Mouse (Mus musculus): ENCODE results near the gene Trip10. TPM values are rescaled to one million over a fixed set of nuclear protein-coding genes. Genes with fewer than 3 reads are reported as not detected.
A peak's percentile ranks its signal among the peaks of the same experiment; 100 is the strongest.

The Trip10 gene
- total RNA-seq, 2 experiments from 2014 or later: 90.6 to 107 TPM

- intact Hi-C loops (cut with DNase I): no loop called here
- DNase-seq (ENCODE audit: low spot score): no peak
Measured at GRCm38 (mm10) chr17:57233038-57233437, 16.2 kb upstream of the Trip10 start.

GRCm38 (mm10) chr17:57234254-57234928, 14.9 kb upstream of the Trip10 start:
- intact Hi-C loops (cut with DNase I): no loop called here
- no peak for DNase-seq (ENCODE audit: low spot score)

GRCm38 (mm10) chr17:57235803-57236202, 13.5 kb upstream of the Trip10 start:
- DNase-seq (ENCODE audit: low spot score): no peak
- intact Hi-C loops (cut with DNase I): no loop called here

- intact Hi-C loops (cut with DNase I): no loop called here
- no peak for DNase-seq (ENCODE audit: low spot score)
Measured at GRCm38 (mm10) chr17:57237181-57237580, 12.1 kb upstream of the Trip10 start.

GRCm38 (mm10) chr17:57243650-57244370, 5.4 kb upstream of the Trip10 start:
- no peak for DNase-seq (ENCODE audit: low spot score)
- intact Hi-C loops (cut with DNase I): no loop called here

GRCm38 (mm10) chr17:57245311-57245929, 3.8 kb upstream of the Trip10 start:
- no peak for DNase-seq (ENCODE audit: low spot score)
- intact Hi-C loops (cut with DNase I): no loop called here

- no peak for DNase-seq (ENCODE audit: low spot score)
- intact Hi-C loops (cut with DNase I): no loop called here
Measured at GRCm38 (mm10) chr17:57246663-57247392, 2.4 kb upstream of the Trip10 start.

- DNase-seq (ENCODE audit: low spot score): peak; percentile 96
- intact Hi-C loops (cut with DNase I): no loop called here
Measured at GRCm38 (mm10) chr17:57247393-57248200, 1.7 kb upstream of the Trip10 start.

- intact Hi-C loops (cut with DNase I): no loop called here
- DNase-seq (ENCODE audit: low spot score): peak; percentile 79
Measured at GRCm38 (mm10) chr17:57248201-57248699, 1.0 kb upstream of the Trip10 start, which contains the start of gene Gpr108. Gpr108 (minus strand) TSS chr17:57248446.

- intact Hi-C loops (cut with DNase I): no loop called here
- DNase-seq (ENCODE audit: low spot score): no peak
Measured at GRCm38 (mm10) chr17:57248771-57249170, 484 bp upstream of the Trip10 start.

GRCm38 (mm10) chr17:57250461-57251160, 1.4 kb downstream of the Trip10 start:
- DNase-seq (ENCODE audit: low spot score): peak; percentile 70
- intact Hi-C loops (cut with DNase I): loop anchor here (2.0 to 10.0 kb wide), 2 partner anchors 24 to 436 kb away; no protein-coding TSS in a partner anchor

GRCm38 (mm10) chr17:57251431-57251830, 2.2 kb downstream of the Trip10 start:
- no peak for DNase-seq (ENCODE audit: low spot score)
- intact Hi-C loops (cut with DNase I): loop anchor here (2.0 to 10.0 kb wide), 2 partner anchors 23 to 437 kb away; no protein-coding TSS in a partner anchor

- DNase-seq (ENCODE audit: low spot score): no peak
- intact Hi-C loops (cut with DNase I): loop anchor here (10.0 kb wide), 1 partner anchor 439 kb away; no protein-coding TSS in a partner anchor
Measured at GRCm38 (mm10) chr17:57253306-57253705, 4.1 kb downstream of the Trip10 start.

GRCm38 (mm10) chr17:57255354-57255753, 6.1 kb downstream of the Trip10 start:
- peak; percentile 44 for DNase-seq (ENCODE audit: low spot score)

GRCm38 (mm10) chr17:57256921-57257485, 7.7 kb downstream of the Trip10 start:
- DNase-seq (ENCODE audit: low spot score): no peak

More at GRCm38 (mm10) chr17:57255354-57255753, 6.1 kb downstream of the Trip10 start:
- intact Hi-C loops (cut with DNase I): loop anchor here (5.0 to 10.0 kb wide), 2 partner anchors 258 to 441 kb away; partner anchors contain the start of gene Alkbh7

GRCm38 (mm10) chr17:57258191-57258590, 8.9 kb downstream of the Trip10 start:
- no peak for DNase-seq (ENCODE audit: low spot score)
- intact Hi-C loops (cut with DNase I): loop anchor here (5.0 to 10.0 kb wide), 2 partner anchors 261 to 443 kb away; partner anchors contain the start of gene Alkbh7

More at GRCm38 (mm10) chr17:57256921-57257485, 7.7 kb downstream of the Trip10 start:
- intact Hi-C loops (cut with DNase I): loop anchor here (5.0 to 10.0 kb wide), 2 partner anchors 260 to 442 kb away; partner anchors contain the start of gene Alkbh7

- intact Hi-C loops (cut with DNase I): loop anchor here (5.0 to 10.0 kb wide), 2 partner anchors 262 to 445 kb away; partner anchors contain the start of gene Alkbh7
- peak; percentile 67 for DNase-seq (ENCODE audit: low spot score)
Measured at GRCm38 (mm10) chr17:57259742-57260141, 10.5 kb downstream of the Trip10 start.

GRCm38 (mm10) chr17:57260351-57260750, 11.1 kb downstream of the Trip10 start:
- no peak for DNase-seq (ENCODE audit: low spot score)
- intact Hi-C loops (cut with DNase I): no loop called here

Data from heart, postnatal 25 days (tissue).